Mouse (Mus musculus) lung, adult 2 months (tissue): Measurements from ENCODE around the gene Zfp992.
"Not testable (repeated sequence)": the region's sequence is repeated elsewhere in the genome, so short reads cannot be mapped to it uniquely, and the experiment has no call there.

ENCODE experiments used
- CTCF ChIP-seq: fragments of 200-500 bp; IDR thresholded peaks from 2 replicates; pipeline ENCODE4 v1.5.1; 2011; ENCODE audit warnings: mild to moderate bottlenecking, low read length, control low read depth; ENCODE audit not compliant: insufficient read depth
- POLR2A ChIP-seq: fragments of 200-500 bp; IDR thresholded peaks from 2 replicates; pipeline ENCODE4 v1.6.1; 2011; ENCODE audit warnings: low read depth, mild to moderate bottlenecking, control low read depth, low read length, borderline replicate concordance; ENCODE audit errors: extremely low read depth

DNA sequence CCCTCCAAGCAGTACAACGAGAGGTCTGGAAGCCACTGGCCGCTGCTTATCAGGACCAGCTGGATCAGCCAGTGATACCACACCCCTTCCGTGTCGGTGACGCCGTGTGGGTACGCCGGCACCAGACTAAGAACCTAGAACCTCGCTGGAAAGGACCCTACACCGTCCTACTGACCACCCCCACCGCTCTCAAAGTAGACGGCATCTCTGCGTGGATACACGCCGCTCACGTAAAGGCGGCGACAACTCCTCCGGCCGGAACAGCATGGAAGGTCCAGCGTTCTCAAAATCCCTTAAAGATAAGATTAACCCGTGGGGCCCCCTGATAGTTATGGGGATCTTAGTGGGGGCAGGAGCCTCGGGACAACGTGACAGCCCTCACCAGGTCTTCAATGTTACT is 60.2 kb downstream of the Zfp992 start:
- not testable (repeated sequence) for TF ChIP-seq CTCF, POLR2A
